Mouse (Mus musculus): ENCODE measurements around the gene Flt1.

The Flt1 gene

DNA sequence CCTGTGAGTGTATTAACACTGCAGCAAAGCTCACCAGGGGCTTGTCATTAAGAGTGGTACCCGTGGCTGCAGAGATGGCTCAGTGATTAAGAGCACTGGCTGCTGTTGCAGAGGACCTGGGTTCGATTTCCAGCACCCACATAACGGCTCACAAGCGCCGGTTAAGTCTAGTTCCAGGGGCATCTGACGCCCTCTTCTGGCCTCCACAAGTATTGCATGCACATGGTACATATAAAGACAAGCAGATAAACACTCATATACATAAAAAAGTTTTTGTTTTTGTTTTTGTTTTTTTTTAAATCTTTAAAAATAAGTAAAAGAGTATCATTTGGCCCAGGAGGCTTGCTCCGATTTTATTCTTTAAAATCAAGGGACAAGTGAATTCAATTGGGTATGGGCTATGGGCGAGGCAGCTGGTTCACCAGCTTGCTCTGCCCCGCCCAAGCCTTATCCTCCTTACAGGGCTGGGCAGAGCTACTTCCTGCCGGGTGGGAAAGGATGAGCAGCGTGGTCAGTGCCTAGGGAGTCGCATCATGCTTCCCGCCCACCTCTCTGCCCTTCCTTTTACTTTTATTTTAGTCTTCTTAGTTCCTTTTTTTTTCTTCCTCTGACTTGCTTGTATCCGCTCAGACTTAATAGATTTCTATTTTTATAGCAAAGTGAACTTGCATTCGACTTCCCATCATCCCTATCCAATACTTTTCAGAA, 57.0 kb downstream of the Flt1 start:
- intact Hi-C loops (cut with DNase I), result no loop called here

- intact Hi-C loops (cut with DNase I), result no loop called here
Measured at GRCm38 (mm10) chr5:147665946-147666345, 59.9 kb downstream of the Flt1 start.

DNA sequence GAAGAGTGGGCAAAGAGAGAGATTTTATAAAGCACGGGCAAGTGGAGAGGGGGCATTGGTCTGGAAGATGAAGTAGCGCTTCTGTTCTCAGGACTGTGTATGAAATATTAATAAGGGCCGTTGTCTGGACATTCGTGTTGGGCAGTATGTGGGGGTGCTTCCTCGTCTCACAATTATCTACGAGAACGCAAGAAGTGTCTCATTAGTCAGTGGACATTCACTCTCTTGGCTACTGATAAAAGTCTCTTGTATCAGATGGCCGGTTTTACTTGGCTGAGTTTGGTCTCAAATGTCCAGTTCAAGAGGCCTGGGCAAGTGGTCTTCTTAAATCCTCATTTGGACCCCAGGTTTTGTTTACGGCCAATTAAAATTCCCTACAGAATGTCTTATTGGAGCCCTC, 60.4 kb downstream of the Flt1 start:
- intact Hi-C loops (cut with DNase I), result no loop called here

DNA sequence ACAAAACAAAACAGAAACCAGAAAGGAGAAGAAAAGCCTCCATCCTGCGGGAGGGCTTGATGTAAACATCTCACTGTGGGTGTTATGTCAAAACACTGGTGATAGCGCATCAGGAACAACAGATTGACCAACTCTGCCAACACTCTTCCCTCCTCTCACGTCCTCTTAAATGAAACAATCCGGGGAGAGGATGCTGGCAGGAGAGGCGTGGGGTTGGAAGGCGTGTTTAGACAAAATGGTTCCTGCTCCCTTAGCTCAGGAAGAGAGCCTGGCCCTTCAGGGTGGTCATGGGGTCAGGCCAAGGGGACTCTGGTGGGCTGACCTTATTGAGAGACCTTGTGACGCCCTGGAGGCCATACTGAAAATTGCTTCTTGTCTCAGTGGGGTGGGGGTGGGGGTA, 65.9 kb downstream of the Flt1 start:
- intact Hi-C loops (cut with DNase I), result no loop called here

GRCm38 (mm10) chr5:147657882-147658855, 67.6 kb downstream of the Flt1 start:
- intact Hi-C loops (cut with DNase I), result no loop called here

- intact Hi-C loops (cut with DNase I), result no loop called here
Measured at GRCm38 (mm10) chr5:147655761-147656160, 70.0 kb downstream of the Flt1 start.

DNA sequence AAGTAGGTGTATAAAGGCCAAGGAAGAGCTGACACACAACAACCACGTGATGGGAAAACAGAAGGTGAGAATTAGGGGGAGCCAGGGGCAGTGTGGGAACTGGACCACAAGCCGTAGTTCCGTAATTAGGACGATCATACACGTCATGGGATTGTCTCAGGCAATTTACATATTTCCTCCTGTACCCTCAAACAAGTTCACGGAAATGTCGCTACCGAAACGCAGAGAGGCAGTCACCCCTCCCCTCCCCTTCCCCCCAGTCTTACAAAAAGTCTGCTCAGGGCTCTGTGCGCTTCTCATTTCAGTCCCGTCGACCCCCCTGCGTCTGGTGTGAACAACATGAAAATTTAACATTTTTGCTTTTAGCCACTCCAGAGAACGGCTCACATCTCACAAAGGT, 74.6 kb downstream of the Flt1 start:
- intact Hi-C loops (cut with DNase I), result no loop called here

DNA sequence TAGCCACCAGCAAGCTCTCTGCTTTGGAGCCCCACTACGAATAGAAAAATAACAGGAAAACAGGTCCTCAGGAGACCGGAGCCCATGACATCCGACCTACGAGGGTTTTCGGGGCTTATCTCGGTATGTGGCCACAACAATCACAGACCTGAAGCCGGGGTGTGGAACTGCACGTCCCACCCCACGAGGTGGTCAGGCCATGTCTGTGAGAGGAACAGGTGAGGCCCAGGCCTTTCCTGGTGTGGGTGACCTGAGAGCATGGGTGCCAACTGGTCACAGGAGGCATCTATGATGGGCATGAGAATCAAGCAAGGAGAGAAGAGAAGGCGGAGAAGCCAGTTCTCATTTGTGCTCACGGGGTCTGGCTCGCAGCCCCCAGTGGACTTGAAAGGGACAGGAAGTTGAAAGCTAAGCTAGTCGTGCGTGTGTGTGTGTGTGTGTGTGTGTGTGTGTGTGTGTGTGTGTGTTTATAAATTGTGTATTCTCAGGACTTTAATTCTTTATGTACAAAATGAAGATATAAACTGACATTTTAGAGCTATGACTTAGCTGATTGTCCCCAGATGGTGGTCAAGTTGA, 79.4 kb downstream of the Flt1 start:
- intact Hi-C loops (cut with DNase I), result no loop called here

- intact Hi-C loops (cut with DNase I), result no loop called here
Measured at GRCm38 (mm10) chr5:147645001-147645645, 80.7 kb downstream of the Flt1 start.

GRCm38 (mm10) chr5:147641452-147641851, 84.4 kb downstream of the Flt1 start:
- intact Hi-C loops (cut with DNase I), result no loop called here

DNA sequence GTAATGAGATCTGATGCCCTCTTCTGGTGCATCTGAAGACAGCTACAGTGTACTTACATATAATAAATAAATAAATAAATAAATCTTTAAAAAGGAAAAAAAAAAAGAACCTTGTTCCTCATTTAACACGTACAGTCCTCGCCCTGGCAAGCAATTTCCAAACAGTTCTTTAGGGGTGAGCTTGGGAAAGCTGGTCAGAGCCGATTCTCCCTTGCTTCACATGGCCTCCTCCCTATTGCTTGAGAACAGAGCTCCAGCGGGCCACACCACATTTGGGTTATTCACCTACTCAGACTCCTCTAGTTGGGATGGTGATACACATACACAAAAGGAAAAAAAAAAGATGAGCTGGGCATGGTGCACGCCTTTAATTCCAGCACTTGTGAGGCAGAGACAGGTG, 85.9 kb downstream of the Flt1 start:
- intact Hi-C loops (cut with DNase I), result no loop called here

DNA sequence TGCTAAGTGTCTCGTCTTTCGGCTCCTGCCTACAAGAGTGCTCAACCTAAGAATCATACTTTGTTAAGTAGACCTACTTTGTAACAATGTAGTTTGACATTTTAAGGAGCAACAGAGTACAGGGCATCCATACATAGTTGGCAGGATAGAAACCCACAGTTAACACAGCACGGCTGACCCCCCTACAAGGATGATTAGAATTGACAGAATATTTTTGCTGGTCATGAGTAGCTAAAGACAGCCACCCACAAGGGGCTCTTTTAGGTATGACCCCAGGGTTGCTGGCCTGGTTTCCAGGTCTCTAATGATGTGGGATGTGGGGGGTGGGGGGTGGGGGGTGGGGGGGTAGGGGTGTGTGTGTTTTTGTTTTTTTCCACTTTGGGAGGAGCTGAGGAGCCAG, 89.1 kb downstream of the Flt1 start:
- intact Hi-C loops (cut with DNase I), result no loop called here

DNA sequence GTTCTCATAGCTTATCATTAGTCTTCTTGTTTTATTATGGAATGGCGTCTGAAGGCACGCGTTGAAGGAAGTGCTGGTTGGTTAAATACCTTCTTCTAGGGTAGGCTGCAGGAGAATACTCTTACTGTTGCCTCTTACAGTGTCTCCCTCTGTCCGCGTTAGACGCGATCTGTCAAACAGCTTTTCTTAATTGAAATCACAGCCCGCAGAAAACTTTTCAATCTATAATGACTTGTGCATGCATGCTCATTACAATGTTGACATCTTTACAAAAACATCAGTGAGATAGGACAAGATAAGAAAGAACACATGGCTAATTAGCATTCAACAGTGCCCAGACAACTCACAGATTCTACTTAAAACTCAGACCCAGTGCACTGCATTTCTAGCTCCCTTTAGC, 89.9 kb downstream of the Flt1 start:
- intact Hi-C loops (cut with DNase I), result no loop called here

- intact Hi-C loops (cut with DNase I), result no loop called here
Measured at GRCm38 (mm10) chr5:147634016-147634415, 91.8 kb downstream of the Flt1 start.

DNA sequence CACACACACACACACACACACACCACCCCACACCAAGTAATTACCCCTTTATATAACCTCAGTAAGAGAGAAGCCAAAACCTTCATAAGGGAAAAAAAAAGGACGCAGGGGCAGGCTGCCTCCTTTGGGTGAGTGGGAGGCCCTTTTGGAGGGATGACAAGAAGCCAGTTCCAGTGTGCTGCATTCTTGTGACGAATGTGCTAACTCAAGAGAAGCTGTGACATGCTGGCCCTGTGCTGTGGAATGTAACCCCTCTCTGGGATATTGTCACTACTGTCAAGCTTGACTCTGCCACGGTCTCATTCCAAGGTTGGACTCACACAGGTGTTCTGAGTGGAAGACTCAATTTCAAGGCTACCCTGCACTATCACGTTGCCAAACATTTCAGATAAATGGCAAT, 93.1 kb downstream of the Flt1 start:
- intact Hi-C loops (cut with DNase I), result no loop called here

DNA sequence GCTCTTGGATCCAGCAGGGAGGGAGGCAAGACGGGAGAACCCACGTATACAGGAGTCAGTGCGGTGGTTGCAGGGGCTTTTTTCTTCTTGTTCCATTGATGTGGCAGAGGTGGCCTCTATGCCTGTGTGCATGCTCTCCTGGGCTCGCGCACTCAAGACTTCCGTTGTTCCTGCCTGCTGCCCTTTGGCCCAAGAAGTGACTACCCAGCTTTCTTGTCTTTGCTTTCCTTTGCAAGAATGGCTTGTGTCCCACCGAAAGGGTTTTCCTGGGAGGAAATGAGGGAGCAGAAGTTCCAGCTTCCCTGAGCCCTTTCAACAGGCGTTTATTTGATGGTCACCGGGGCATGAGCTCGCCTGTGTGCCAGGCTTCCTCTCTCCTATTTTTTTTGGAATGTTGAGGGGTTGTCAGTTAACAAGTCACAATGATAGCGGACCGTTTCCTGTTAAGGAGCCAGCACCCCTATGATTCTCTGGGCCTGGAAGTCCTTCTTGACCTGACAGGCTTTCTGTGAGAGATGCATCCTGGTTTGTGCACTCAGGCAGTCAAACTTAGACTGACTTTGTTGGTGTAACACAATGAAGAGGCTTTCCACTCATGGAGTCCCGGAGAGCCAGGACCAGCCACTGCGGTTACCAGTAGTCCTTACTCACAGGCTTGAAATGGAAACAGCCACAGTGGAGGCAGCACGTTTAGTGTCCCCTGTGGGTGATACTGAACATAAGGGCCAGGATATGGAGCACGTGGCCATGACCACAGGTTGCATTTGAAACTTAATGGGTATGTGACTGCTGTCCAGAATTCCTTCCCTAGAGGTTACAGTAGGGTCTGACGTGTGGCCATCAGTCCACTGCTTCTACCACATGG, 95.2 kb downstream of the Flt1 start:
- intact Hi-C loops (cut with DNase I), result no loop called here

DNA sequence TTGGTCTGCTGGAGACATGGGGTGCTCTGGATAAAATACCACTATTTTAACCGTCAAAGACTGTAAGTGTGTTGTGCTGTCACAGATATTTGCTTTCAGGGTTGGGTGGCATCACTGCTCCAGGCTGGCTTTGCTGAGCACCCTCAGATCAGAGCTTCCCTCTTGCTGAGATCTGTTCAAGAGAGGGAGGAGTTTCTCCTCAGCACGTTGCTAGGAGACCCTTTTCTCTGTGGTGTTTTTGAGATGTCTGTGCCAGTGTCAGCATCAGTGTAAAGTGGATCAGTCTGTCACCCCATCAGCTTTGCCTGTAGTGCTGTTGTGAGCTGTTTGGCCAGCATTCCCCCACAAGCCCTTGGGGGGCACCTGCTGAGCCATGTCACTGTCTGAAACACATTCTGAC, 98.9 kb downstream of the Flt1 start:
- intact Hi-C loops (cut with DNase I), result no loop called here

DNA sequence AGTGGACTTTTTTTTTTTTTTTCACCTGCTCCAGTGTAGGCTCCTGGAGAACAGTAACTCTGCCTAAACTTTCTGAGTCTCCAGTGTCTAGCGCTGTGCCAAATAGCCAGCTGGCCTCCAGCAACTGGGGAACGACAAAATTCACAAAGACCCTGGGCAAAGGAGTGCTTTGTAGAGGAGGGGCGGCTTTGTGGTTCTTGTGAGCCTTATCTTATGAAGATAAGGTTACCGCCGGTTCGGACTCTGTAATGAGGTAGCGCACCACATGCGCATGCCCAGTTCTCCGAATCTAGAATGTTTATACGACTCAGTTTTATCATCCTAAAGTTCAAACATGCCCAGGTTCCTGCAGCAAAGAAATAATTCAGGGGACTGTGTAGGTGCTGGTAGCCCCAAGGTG, 102.1 kb downstream of the Flt1 start:
- intact Hi-C loops (cut with DNase I), result no loop called here

GRCm38 (mm10) chr5:147620178-147620577, 105.6 kb downstream of the Flt1 start:
- intact Hi-C loops (cut with DNase I), result no loop called here

DNA sequence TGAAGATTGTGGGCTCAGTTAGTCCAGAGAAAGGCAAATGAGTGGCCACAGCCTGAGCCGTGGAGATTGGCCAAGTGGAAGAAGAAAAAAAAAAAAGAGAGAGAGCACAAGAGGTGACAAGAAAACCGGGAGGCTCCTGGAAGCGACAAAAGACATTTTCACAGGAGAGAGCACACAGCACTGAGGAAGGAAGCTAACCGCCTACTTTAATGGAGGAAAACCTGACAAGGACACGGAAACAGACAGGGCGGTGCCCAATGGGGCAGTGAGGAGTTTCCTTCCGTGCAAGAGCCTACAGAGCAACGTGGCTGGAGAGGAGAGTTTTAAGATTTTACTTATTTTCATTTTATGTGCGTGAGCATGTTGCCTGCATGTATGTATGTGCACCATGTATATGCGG, 107.6 kb downstream of the Flt1 start:
- intact Hi-C loops (cut with DNase I), result no loop called here

DNA sequence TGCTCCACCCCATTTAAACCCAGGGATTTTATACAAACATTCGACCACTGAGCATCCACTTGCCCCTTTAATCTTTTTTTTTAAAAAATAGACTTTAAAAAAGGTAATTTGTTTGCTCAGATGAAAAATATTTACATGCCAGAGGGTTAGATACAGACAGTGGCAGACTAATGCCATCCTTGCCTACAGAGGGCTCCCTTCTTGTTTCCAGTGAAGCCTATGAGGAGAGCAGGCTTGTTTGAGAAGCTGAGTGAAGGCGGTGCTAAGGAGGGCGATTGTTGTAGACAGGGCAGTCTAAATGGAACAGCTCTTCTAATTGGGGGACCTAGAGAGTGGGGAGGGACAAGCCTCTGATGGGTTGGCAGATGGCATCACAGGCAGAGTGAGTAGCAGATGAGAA, 109.4 kb downstream of the Flt1 start:
- intact Hi-C loops (cut with DNase I), result no loop called here

All from adrenal gland (tissue).